Mouse (Mus musculus) MEL (cell line): Measurements from ENCODE around the gene C1qtnf1. TPM values are rescaled to one million over a fixed set of nuclear protein-coding genes. Genes with fewer than 3 reads are reported as not detected.

Source experiments
- DNase-seq: peaks from one replicate; pipeline ENCODE4 v3.0.0; 2011; ENCODE audit warnings: low read depth, low spot score
- H3K27ac ChIP-seq: 2 replicates; pipeline ENCODE4 v1.5.1; 2012; ENCODE audit warnings: low read depth, mild to moderate bottlenecking, control low read depth, low read length, moderate library complexity; ENCODE audit not compliant: control insufficient read depth
- H3K27me3 ChIP-seq, 2 experiments: fragments of 150-350 bp in 1 of 2; sonication (generic) in 1 of 2; 2 replicates each; pipeline ENCODE4 v1.6.1; 2012; ENCODE audit warnings: low read length in 2 of 2, mild to moderate bottlenecking in 2 of 2, improper control_type of control experiment in 1 of 2, moderate library complexity in 1 of 2; ENCODE audit not compliant: insufficient read depth in 2 of 2, control insufficient read depth in 1 of 2
- H3K36me3 ChIP-seq, 2 experiments: 2 replicates each; pipeline ENCODE4 v1.6.1; 2012 to 2014; ENCODE audit warnings: low read length in 2 of 2, improper control_type of control experiment in 1 of 2, inconsistent platforms in 1 of 2, mild to moderate bottlenecking in 1 of 2; ENCODE audit not compliant: insufficient read depth in 2 of 2, control insufficient read depth in 1 of 2
- H3K4me1 ChIP-seq, 2 experiments: fragments of 150-350 bp in 1 of 2; sonication (generic) in 1 of 2; 2 replicates each; pipeline ENCODE4 v1.6.1; 2012; ENCODE audit warnings: low read length in 2 of 2, improper control_type of control experiment in 1 of 2, mild to moderate bottlenecking in 1 of 2; ENCODE audit not compliant: insufficient read depth in 2 of 2, control insufficient read depth in 1 of 2
- H3K4me3 ChIP-seq, 2 experiments: fragments of 150-350 bp in 1 of 2; sonication (generic) in 1 of 2; 2 replicates each; pipeline ENCODE4 v1.5.1; 2012; ENCODE audit warnings: low read depth in 2 of 2, low read length in 2 of 2, mild to moderate bottlenecking in 2 of 2, moderate library complexity in 2 of 2, control low read depth in 1 of 2, improper control_type of control experiment in 1 of 2; ENCODE audit not compliant: control insufficient read depth in 1 of 2, insufficient read depth in 1 of 2
- H3K79me2 ChIP-seq: 2 replicates; pipeline ENCODE4 v1.6.1; 2012; ENCODE audit warnings: mild to moderate bottlenecking, low read length, moderate library complexity; ENCODE audit not compliant: control insufficient read depth, poor library complexity, insufficient read depth
- H3K9ac ChIP-seq: 2 replicates; pipeline ENCODE4 v1.6.1; 2012; ENCODE audit warnings: low read depth, mild to moderate bottlenecking, control low read depth, low read length, moderate library complexity; ENCODE audit not compliant: control insufficient read depth, poor library complexity, severe bottlenecking
- H3K9me3 ChIP-seq: fragments of 150-350 bp; sonication (generic); replicated peaks from 2 replicates; pipeline ENCODE4 v1.6.1; 2012; ENCODE audit warnings: mild to moderate bottlenecking, low read length, improper control_type of control experiment, moderate library complexity; ENCODE audit not compliant: insufficient read depth
- CHD1 ChIP-seq: IDR thresholded peaks from 2 replicates; pipeline ENCODE4 v1.6.1; 2012; ENCODE audit warnings: low read depth, mild to moderate bottlenecking, inconsistent platforms, low read length, improper control_type of control experiment
- CHD2 ChIP-seq: IDR thresholded peaks from 2 replicates; pipeline ENCODE4 v1.6.1; 2011; ENCODE audit warnings: low read length, improper control_type of control experiment
- EP300 ChIP-seq, 2 experiments: IDR thresholded peaks; 2 replicates each; pipeline ENCODE4 v1.6.1; 2011; ENCODE audit warnings: improper control_type of control experiment in 2 of 2, low read length in 2 of 2, low read depth in 1 of 2, mild to moderate bottlenecking in 1 of 2
- ETS1 ChIP-seq: IDR thresholded peaks from 2 replicates; pipeline ENCODE4 v1.6.1; 2012; ENCODE audit warnings: low read depth, mild to moderate bottlenecking, inconsistent platforms, low read length, improper control_type of control experiment, moderate library complexity
- GATA1 ChIP-seq: IDR thresholded peaks from 2 replicates; pipeline ENCODE4 v1.6.1; 2011; ENCODE audit warnings: low read depth, low read length, improper control_type of control experiment
- HCFC1 ChIP-seq: IDR thresholded peaks from 2 replicates; pipeline ENCODE4 v1.6.1; 2012; ENCODE audit warnings: low read depth, mild to moderate bottlenecking, inconsistent platforms, low read length, improper control_type of control experiment, moderate library complexity
- JUND ChIP-seq: IDR thresholded peaks from 2 replicates; pipeline ENCODE4 v1.6.1; 2011; ENCODE audit warnings: low read depth, mild to moderate bottlenecking, improper control_type of control experiment, low read length
- KAT2A ChIP-seq: conservative IDR thresholded peaks from 2 replicates; pipeline ENCODE4 v1.6.1; 2012; ENCODE audit warnings: low read depth, low read length, improper control_type of control experiment, inconsistent platforms
- MAFK ChIP-seq: IDR thresholded peaks from 2 replicates; pipeline ENCODE4 v1.6.1; 2011; ENCODE audit warnings: low read depth, mild to moderate bottlenecking, low read length, improper control_type of control experiment, borderline replicate concordance
- MEF2A ChIP-seq: IDR thresholded peaks from 2 replicates; pipeline ENCODE4 v1.6.1; 2014; ENCODE audit warnings: low read depth, mild to moderate bottlenecking, inconsistent platforms, low read length, improper control_type of control experiment; ENCODE audit not compliant: poor library complexity, insufficient replicate concordance, severe bottlenecking; ENCODE audit errors: extremely low read depth
- MXI1 ChIP-seq: IDR thresholded peaks from 2 replicates; pipeline ENCODE4 v1.6.1; 2011; ENCODE audit warnings: mild to moderate bottlenecking, low read depth, low read length, improper control_type of control experiment
- MYB ChIP-seq: IDR thresholded peaks from 2 replicates; pipeline ENCODE4 v1.6.1; 2011; ENCODE audit warnings: mild to moderate bottlenecking, low read depth, low read length, improper control_type of control experiment
- NELFE ChIP-seq: IDR thresholded peaks from 2 replicates; pipeline ENCODE4 v1.6.1; 2011; ENCODE audit warnings: low read depth, low read length, improper control_type of control experiment
- NRF1 ChIP-seq: IDR thresholded peaks from 2 replicates; pipeline ENCODE4 v1.6.1; 2014; ENCODE audit warnings: low read depth, mild to moderate bottlenecking, inconsistent platforms, low read length, improper control_type of control experiment, moderate library complexity; ENCODE audit not compliant: poor library complexity, insufficient read depth, severe bottlenecking
- POLR2AphosphoS2 ChIP-seq: IDR thresholded peaks from 2 replicates; pipeline ENCODE4 v1.6.1; 2011; ENCODE audit warnings: low read length, improper control_type of control experiment
- POLR2AphosphoS5 ChIP-seq: IDR thresholded peaks from 2 replicates; pipeline ENCODE4 v1.6.1; 2012; ENCODE audit warnings: low read depth, borderline replicate concordance, mild to moderate bottlenecking, inconsistent platforms, low read length, moderate library complexity, mixed read lengths
- RCOR1 ChIP-seq: IDR thresholded peaks from 2 replicates; pipeline ENCODE4 v1.6.1; 2012; ENCODE audit warnings: low read depth, mild to moderate bottlenecking, inconsistent platforms, low read length, improper control_type of control experiment
- SIN3A ChIP-seq: IDR thresholded peaks from 2 replicates; pipeline ENCODE4 v1.6.1; 2012; ENCODE audit warnings: low read length, improper control_type of control experiment, inconsistent platforms
- SMC3 ChIP-seq: IDR thresholded peaks from 2 replicates; pipeline ENCODE4 v1.6.1; 2011; ENCODE audit warnings: low read depth, low read length, improper control_type of control experiment
- TAL1 ChIP-seq: IDR thresholded peaks from 2 replicates; pipeline ENCODE4 v1.6.1; 2012; ENCODE audit warnings: mild to moderate bottlenecking, inconsistent platforms, low read length, moderate library complexity, mixed read lengths
- UBTF ChIP-seq: IDR thresholded peaks from 2 replicates; pipeline ENCODE4 v1.6.1; 2012; ENCODE audit warnings: low read depth, mild to moderate bottlenecking, inconsistent platforms, low read length, improper control_type of control experiment, moderate library complexity, borderline replicate concordance; ENCODE audit not compliant: insufficient read depth
- USF2 ChIP-seq, 2 experiments: IDR thresholded peaks; 2 replicates each; pipeline ENCODE4 v1.6.1; 2011 to 2012; ENCODE audit warnings: improper control_type of control experiment in 2 of 2, low read length in 2 of 2, borderline replicate concordance in 1 of 2, inconsistent platforms in 1 of 2, low read depth in 1 of 2, mild to moderate bottlenecking in 1 of 2; ENCODE audit not compliant: insufficient read depth in 1 of 2
- polyA plus RNA-seq, 2 experiments: library from polyadenylated mRNA; stranded (reverse) in 1 of 2; unstranded in 1 of 2; fragments of >175 nt in 1 of 2; fragments of >200 nt in 1 of 2; gene quantifications; 2 replicates each; pipeline versions ENCODE4 v1.2.1 to v1.2.4; 2012; ENCODE audit warnings: low replicate concordance in 2 of 2, low read depth in 1 of 2; ENCODE audit not compliant: insufficient read length in 2 of 2, insufficient read depth in 1 of 2, missing spikeins in 1 of 2
- total RNA-seq: library from RNA; depleted of rRNA; stranded (reverse); fragments of 300-350 nt; gene quantifications from 2 replicates; pipeline ENCODE4 v1.2.3, GENCODE M21; 2012

The C1qtnf1 gene
- total and polyA plus RNA-seq, 3 experiments = 0.27 to 0.72 TPM; not detected in 1

DNA sequence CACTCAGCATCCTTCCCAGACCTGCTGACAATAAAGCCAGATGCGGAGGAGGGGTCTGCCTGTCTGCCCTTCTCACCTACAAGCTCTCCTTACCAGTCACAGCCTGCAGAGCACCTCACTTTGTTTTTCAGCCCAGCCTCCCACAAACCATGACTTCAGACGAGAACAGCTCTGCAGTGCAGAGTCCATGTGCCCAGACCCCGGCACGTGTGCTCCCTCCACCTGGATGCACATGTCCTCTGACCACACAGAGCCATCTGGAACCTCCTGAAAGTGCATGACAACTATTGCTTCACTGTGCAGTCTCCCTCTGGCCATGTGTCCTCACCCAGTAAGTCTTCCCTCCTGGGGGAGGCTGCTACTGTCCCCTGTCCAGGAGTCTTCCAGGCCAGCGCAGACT is 13.7 kb upstream of the C1qtnf1 start:
- H3K4me1 ChIP-seq = peaks cover 0 to 8% of the 10 kb centered on the region in 2 experiments; a peak in 2 of 4 replicates
- H3K9ac ChIP-seq = no peak overlapping the region
- H3K27ac ChIP-seq = no peak overlapping the region
- no peak overlapping the region for H3K4me3 ChIP-seq
- TF ChIP-seq EP300 (IDR thresholded peaks at IDR 0.05; ENCODE audit: low read depth in 1 of 2, low read length in 2 of 2) (no peak), SMC3 (no peak), POLR2AphosphoS5 (no peak), ETS1 (no peak)
- peaks cover 2 to 5% of the 10 kb centered on the region in 2 experiments; a peak in 3 of 4 replicates for H3K36me3 ChIP-seq
- peaks cover 14% of the 10 kb centered on the region for H3K79me2 ChIP-seq
- DNase-seq = no peak
- no peaks in the 10 kb centered on the region for H3K27me3 ChIP-seq
- H3K9me3 ChIP-seq = no peaks in the 10 kb centered on the region

GRCm38 (mm10) chr11:118415630-118416029 is 12.4 kb upstream of the C1qtnf1 start:
- Histone ChIP-seq H3K27me3 (no peaks in the 10 kb centered on the region), H3K4me1 (peaks cover 0 to 14% of the 10 kb centered on the region in 2 experiments; a peak in 2 of 4 replicates), H3K9ac (no peak overlapping the region), H3K27ac (no peak overlapping the region), H3K4me3 (no peak overlapping the region), H3K36me3 (peaks cover 2 to 10% of the 10 kb centered on the region in 2 experiments; a peak in 3 of 4 replicates), H3K79me2 (peaks cover 14% of the 10 kb centered on the region), H3K9me3 (no peaks in the 10 kb centered on the region)
- TF ChIP-seq HCFC1 = no peak
- TF ChIP-seq MXI1 = no peak
- TF ChIP-seq UBTF = no peak
- TF ChIP-seq USF2 (IDR thresholded peaks at IDR 0.05; ENCODE audit: borderline replicate concordance in 1 of 2, insufficient read depth in 1 of 2, low read depth in 1 of 2, low read length in 2 of 2) = no peak
- no peak for TF ChIP-seq MEF2A
- TF ChIP-seq CHD1 = no peak
- DNase-seq = no peak

GRCm38 (mm10) chr11:118416046-118416445 is 12.0 kb upstream of the C1qtnf1 start:
- Histone ChIP-seq H3K4me3 (no peak overlapping the region), H3K36me3 (peaks cover 2 to 10% of the 10 kb centered on the region in 2 experiments; a peak in 3 of 4 replicates), H3K9me3 (no peaks in the 10 kb centered on the region), H3K9ac (no peak overlapping the region), H3K27me3 (no peaks in the 10 kb centered on the region), H3K4me1 (peaks cover 0 to 14% of the 10 kb centered on the region in 2 experiments; a peak in 2 of 4 replicates), H3K27ac (no peak overlapping the region), H3K79me2 (peaks cover 14% of the 10 kb centered on the region)
- no peak for TF ChIP-seq MXI1
- TF ChIP-seq GATA1 = no peak
- no peak for TF ChIP-seq NRF1
- no peak for TF ChIP-seq JUND
- TF ChIP-seq SIN3A = no peak
- TF ChIP-seq NELFE = no peak
- TF ChIP-seq EP300 (IDR thresholded peaks at IDR 0.05; ENCODE audit: low read depth in 1 of 2, low read length in 2 of 2) = no peak
- no peak for TF ChIP-seq MEF2A
- TF ChIP-seq TAL1 = no peak
- TF ChIP-seq MAFK = no peak
- no peak for TF ChIP-seq USF2 (IDR thresholded peaks at IDR 0.05; ENCODE audit: borderline replicate concordance in 1 of 2, insufficient read depth in 1 of 2, low read depth in 1 of 2, low read length in 2 of 2)
- no peak for TF ChIP-seq RCOR1
- no peak for TF ChIP-seq POLR2AphosphoS2
- no peak for TF ChIP-seq CHD2
- no peak for TF ChIP-seq CHD1
- TF ChIP-seq KAT2A = no peak
- no peak for TF ChIP-seq MYB
- no peak for DNase-seq
